Mouse (Mus musculus) stomach, embryonic 16.5 days (tissue): ENCODE results near the gene Pbrm1. TPM values are rescaled to one million over a fixed set of nuclear protein-coding genes. Genes with fewer than 3 reads are reported as not detected.

Experiments
- ATAC-seq: fragments of 200-750 bp; cut with Nextera tagmentation; 2 replicates; pipeline ENCODE4 v1.8.0; 2017; ENCODE audit warnings: moderate number of reproducible peaks, moderate TSS enrichment; ENCODE audit not compliant: insufficient read depth, low FRiP score
- H3K27ac ChIP-seq: fragments of 300-500 bp; sonication (generic); 2 replicates; pipeline ENCODE4 v1.5.1; 2014; ENCODE audit warnings: low read length
- H3K27me3 ChIP-seq: fragments of 300-500 bp; sonication (generic); 2 replicates; pipeline ENCODE4 v1.6.1; 2014; ENCODE audit warnings: low read length, control low read depth, mixed read lengths; ENCODE audit not compliant: control insufficient read depth, insufficient read depth
- H3K36me3 ChIP-seq: fragments of 300-500 bp; sonication (generic); 2 replicates; pipeline ENCODE4 v1.6.1; 2014; ENCODE audit warnings: low read length; ENCODE audit not compliant: control insufficient read depth, insufficient read depth
- H3K4me1 ChIP-seq: fragments of 300-500 bp; sonication (generic); 2 replicates; pipeline ENCODE4 v1.6.1; 2014; ENCODE audit warnings: low read length, control low read depth, mixed read lengths; ENCODE audit not compliant: control insufficient read depth, insufficient read depth
- H3K4me2 ChIP-seq: fragments of 300-500 bp; sonication (generic); 2 replicates; pipeline ENCODE4 v1.6.1; 2014; ENCODE audit warnings: low read depth, low read length, mixed read lengths
- H3K4me3 ChIP-seq: fragments of 300-500 bp; sonication (generic); replicated peaks from 2 replicates; pipeline ENCODE4 v1.5.1; 2014; ENCODE audit warnings: mild to moderate bottlenecking, low read length
- H3K9ac ChIP-seq: fragments of 300-500 bp; sonication (generic); 2 replicates; pipeline ENCODE4 v1.6.1; 2014; ENCODE audit warnings: low read length
- H3K9me3 ChIP-seq: fragments of 300-500 bp; sonication (generic); replicated peaks from 2 replicates; pipeline ENCODE4 v1.6.1; 2016; ENCODE audit warnings: low read length, control low read depth; ENCODE audit not compliant: control insufficient read depth
- WGBS: fragments of 180-500 bp; shearing (Covaris S2); extraction: QIAGEN DNeasy Blood & Tissue Kit; methylation state at CpG from one replicate; pipeline ENCODE4 v1.1.7; 2014; 5-methylcytosine and 5-hydroxymethylcytosine counted together
- polyA plus RNA-seq: library from polyadenylated mRNA; unstranded; fragments of >200 nt; fragmentation: Nextera tagmentation; extraction: Ambion mirVana; gene quantifications from 2 replicates; pipeline ENCODE4 v1.2.1, GENCODE M21; 2015

Pbrm1 gene
- polyA plus RNA-seq, 1 experiment from 2014 or later, result 99.2 TPM

DNA sequence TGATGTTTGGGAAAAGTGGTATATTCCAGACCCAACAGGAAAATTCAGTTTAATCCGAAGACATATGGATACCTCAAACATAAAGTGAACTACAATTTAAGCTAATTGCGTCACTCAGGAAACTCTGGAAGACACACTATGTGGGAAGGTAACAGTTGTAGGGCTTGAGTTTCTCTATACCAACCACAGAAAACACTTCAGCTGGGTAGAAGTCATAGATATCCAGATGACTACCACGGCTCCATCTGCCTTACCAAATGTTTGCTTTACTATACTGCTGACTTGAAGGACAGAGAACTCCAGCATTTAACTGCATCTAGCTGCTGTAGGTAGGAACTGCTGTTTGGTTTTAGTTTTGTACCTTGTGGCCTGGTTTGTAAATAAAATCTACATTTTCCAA, 7.3 kb upstream of the Pbrm1 start:
- Histone ChIP-seq H3K4me1 (no peaks in the 10 kb centered on the region), H3K36me3 (peaks cover 48% of the 10 kb centered on the region), H3K4me3 (no peak overlapping the region), H3K9me3 (no peaks in the 10 kb centered on the region), H3K27me3 (no peaks in the 10 kb centered on the region), H3K4me2 (no peak overlapping the region), H3K27ac (no peak overlapping the region), H3K9ac (no peak overlapping the region)
- WGBS, result 92% methylated on average over 3 of the region's 3 CpGs
- no peak for ATAC-seq

DNA sequence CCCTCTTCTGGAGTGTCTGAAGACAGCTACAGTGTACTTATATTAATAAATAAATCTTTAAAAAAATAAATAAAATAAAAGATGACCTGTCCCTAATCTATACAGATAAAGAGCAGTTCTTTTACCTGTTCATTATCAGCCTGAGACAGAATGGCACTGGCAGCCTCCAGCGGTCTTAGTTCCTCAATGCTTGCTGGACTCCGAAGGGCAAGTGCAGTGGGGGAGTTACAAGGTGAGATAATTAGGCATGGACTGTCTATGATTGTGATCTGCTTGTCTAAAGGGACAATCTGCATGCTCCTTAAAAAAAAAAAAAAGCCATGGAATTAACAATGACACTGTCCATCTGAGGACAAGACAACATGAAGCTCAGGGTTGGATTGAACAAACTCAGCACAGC, 5.0 kb upstream of the Pbrm1 start:
- no peak overlapping the region for H3K27ac ChIP-seq
- ATAC-seq, result no peak
- peaks cover 44% of the 10 kb centered on the region for H3K36me3 ChIP-seq
- no peak overlapping the region for H3K9ac ChIP-seq
- no peaks in the 10 kb centered on the region for H3K9me3 ChIP-seq
- H3K27me3 ChIP-seq, result no peaks in the 10 kb centered on the region
- no peak overlapping the region for H3K4me3 ChIP-seq
- peaks cover 11% of the 10 kb centered on the region; the same call in 1 of the 2 replicates for H3K4me1 ChIP-seq
- 99% methylated on average over 2 of the region's 2 CpGs for WGBS
- H3K4me2 ChIP-seq, result no peak overlapping the region

DNA sequence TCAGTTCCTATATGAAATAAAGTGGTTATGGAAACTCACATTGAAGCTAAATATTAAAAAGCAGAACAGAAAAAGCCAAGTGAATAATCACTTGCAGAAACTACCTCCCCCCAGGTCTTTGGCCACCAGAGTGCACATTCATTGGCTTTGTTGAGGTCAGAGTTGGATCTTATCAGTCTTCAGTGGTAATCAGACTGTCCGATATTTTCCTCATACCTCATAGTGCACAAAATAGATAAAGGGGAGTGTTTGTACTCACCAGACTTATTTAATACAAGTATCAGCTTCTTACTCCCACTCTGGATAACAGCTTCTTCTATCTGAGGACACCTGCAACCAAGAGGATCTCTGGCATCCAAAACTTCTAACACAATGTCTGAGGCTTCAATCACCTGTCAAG, 2.9 kb upstream of the Pbrm1 start:
- no peaks in the 10 kb centered on the region for H3K9me3 ChIP-seq
- H3K4me2 ChIP-seq, result no peak overlapping the region
- H3K9ac ChIP-seq, result no peak overlapping the region
- ATAC-seq, result no peak
- peaks cover 19% of the 10 kb centered on the region for H3K4me1 ChIP-seq
- 52% methylated on average over 1 of the region's 1 CpGs for WGBS
- no peaks in the 10 kb centered on the region for H3K27me3 ChIP-seq
- H3K27ac ChIP-seq, result no peak overlapping the region
- H3K36me3 ChIP-seq, result peaks cover 36% of the 10 kb centered on the region
- no peak overlapping the region for H3K4me3 ChIP-seq

DNA sequence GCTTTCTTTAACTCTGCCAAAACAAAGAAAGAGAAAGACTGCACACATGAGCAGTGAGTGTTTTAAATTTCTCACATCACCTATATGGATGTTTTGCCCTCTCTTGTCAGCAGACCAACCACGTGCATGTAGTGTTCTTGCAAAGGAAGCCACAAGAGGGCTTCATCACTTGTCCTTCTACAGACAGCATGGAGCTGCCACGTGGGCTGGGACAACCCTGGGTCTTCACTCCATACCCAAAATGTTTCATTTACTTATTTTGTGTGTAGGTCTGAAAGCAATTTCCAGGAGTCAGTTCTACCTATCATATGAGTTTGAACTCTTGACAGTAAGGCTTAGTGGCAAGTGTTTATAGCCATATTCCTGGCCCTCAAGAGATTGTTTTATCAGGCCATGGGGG, 1.1 kb upstream of the Pbrm1 start:
- peak overlapping the region; percentile 88 for H3K4me2 ChIP-seq
- no peaks in the 10 kb centered on the region for H3K27me3 ChIP-seq
- WGBS, result 0% methylated on average over 2 of the region's 2 CpGs
- H3K9ac ChIP-seq, result peak overlapping the region; percentile 95
- no peak for ATAC-seq
- peaks cover 19% of the 10 kb centered on the region for H3K4me1 ChIP-seq
- H3K4me3 ChIP-seq, result peak overlapping the region; percentile 95
- H3K27ac ChIP-seq, result no peak overlapping the region; the same call in 1 of the 2 replicates
- H3K9me3 ChIP-seq, result no peaks in the 10 kb centered on the region
- peaks cover 22% of the 10 kb centered on the region for H3K36me3 ChIP-seq

DNA sequence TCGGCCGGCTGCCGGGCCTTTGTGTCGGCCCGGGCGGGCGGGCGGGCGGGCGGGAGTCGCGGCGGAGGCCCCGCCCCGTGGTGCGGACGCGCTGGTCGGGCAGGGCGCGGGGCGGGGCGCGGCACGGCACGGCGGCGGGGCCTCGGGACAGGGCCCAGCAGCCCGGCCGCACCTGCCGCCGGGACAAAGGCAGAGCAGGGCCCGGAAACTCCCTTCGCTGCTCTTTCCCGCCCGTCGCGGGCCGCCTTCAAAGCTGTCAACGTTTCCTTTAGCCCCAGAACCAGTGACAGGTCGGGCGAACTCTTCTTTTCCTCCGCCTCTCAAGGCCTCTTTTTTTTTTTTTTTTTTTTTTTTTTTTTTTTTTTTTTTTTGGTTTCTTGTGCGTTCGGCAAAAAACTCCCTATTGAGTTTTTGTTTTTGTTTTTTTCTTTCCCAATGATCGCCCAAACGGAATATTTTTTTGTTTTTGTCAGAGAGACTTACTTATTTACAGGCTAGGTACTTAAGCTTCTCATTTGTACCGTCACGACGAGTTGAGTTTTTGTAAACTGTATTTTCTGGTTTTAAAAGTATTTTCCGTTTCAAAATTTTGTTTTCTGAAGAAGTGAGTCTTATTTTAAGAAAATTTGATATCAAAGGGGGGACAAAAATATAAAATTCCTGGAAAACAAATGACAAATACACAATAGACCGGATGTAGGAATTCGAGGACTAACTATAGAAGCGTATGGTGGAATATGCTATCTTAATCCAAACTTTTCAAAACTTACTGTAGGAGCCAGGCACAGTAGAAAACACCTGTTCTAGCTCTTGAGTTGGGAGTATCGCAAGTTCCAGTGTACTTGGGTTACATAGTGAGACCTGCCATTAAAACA, 630 bp downstream of the Pbrm1 start:
- Histone ChIP-seq H3K4me1 (peaks cover 19% of the 10 kb centered on the region), H3K36me3 (peaks cover 14% of the 10 kb centered on the region), H3K4me3 (peak overlapping the region; percentile 95), H3K27me3 (no peaks in the 10 kb centered on the region), H3K27ac (peak overlapping the region; percentile 98), H3K9me3 (no peaks in the 10 kb centered on the region), H3K9ac (peak overlapping the region; percentile 95), H3K4me2 (peak overlapping the region; percentile 66)
- 1% methylated on average over 34 of the region's 56 CpGs for WGBS
- ATAC-seq, result peak; percentile 96

DNA sequence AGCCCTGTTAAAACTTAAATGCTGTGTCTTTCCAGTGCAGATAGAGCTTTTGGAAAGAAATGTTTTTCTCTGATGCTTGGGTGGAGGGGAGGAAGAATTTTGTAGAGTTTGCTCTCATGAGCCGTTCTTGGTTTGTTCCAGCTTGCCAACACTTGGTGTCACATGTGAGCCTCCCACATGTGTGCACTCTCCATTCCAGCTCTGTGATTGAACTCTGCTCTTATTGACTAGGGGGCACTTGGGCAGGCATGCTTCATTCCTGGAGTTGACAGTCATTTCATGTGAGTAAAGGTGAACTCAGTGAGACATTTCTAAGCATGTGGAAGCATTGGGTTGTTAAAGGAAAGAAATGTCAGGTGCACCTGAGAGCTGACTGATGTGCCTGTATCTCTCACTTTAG, 3.6 kb downstream of the Pbrm1 start:
- Histone ChIP-seq H3K4me3 (no peak overlapping the region), H3K9me3 (no peaks in the 10 kb centered on the region), H3K4me2 (no peak overlapping the region), H3K4me1 (peaks cover 14% of the 10 kb centered on the region), H3K27me3 (no peaks in the 10 kb centered on the region), H3K9ac (no peak overlapping the region), H3K27ac (no peak overlapping the region), H3K36me3 (peaks cover 16% of the 10 kb centered on the region)
- WGBS, result 41% methylated on average over 1 of the region's 1 CpGs
- ATAC-seq, result no peak

DNA sequence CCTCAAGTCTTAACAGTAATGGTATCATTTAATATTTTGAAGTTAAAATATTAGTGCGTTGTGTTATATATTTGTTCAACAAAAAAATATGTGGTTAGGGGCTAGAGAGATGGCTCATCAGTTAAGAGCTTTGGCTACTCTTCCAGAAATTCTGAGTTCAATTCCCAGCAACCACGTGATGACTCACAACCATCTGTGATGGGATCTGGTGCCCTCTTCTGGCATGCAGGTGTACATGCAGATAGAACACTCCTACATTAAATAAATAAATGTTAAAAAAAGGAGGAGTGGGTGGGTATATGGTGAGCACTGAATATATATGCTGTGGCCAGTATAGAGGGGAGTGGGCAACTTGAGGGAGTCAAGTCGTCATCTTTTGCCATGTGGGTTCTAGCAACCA, 6.8 kb downstream of the Pbrm1 start:
- H3K4me3 ChIP-seq, result no peak overlapping the region
- H3K36me3 ChIP-seq, result peaks cover 19% of the 10 kb centered on the region
- no peak for ATAC-seq
- no peaks in the 10 kb centered on the region for H3K4me1 ChIP-seq
- WGBS, result 86% methylated on average over 3 of the region's 3 CpGs
- no peaks in the 10 kb centered on the region for H3K27me3 ChIP-seq
- no peak overlapping the region for H3K27ac ChIP-seq
- no peaks in the 10 kb centered on the region for H3K9me3 ChIP-seq
- no peak overlapping the region for H3K9ac ChIP-seq
- H3K4me2 ChIP-seq, result no peak overlapping the region

DNA sequence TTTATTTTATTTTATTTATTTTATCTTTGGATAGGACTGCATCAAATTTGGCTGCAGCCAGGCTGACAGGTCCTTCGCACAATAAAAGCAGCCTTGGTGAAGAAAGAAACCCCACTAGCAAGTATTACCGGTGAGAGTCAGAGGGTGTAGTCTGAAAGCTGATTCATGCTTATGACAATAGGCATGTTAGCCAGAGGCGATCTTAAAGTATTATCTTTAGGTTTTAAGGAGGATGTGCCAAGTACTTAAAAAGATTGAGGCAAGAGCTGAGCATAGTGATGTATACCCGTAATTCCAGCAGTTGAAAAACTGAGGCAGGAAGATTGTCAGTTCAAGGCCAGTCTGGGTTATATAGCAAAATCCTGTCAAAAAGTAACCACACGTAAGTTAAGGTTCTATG, 26.4 kb downstream of the Pbrm1 start:
- H3K9ac ChIP-seq, result no peak overlapping the region
- WGBS, result 91% methylated on average over 5 of the region's 5 CpGs
- H3K36me3 ChIP-seq, result peaks cover 22% of the 10 kb centered on the region; the same call in 1 of the 2 replicates
- H3K27me3 ChIP-seq, result no peaks in the 10 kb centered on the region
- no peak overlapping the region for H3K4me3 ChIP-seq
- H3K4me1 ChIP-seq, result no peaks in the 10 kb centered on the region
- H3K4me2 ChIP-seq, result no peak overlapping the region
- no peak for ATAC-seq
- no peaks in the 10 kb centered on the region for H3K9me3 ChIP-seq
- no peak overlapping the region for H3K27ac ChIP-seq

DNA sequence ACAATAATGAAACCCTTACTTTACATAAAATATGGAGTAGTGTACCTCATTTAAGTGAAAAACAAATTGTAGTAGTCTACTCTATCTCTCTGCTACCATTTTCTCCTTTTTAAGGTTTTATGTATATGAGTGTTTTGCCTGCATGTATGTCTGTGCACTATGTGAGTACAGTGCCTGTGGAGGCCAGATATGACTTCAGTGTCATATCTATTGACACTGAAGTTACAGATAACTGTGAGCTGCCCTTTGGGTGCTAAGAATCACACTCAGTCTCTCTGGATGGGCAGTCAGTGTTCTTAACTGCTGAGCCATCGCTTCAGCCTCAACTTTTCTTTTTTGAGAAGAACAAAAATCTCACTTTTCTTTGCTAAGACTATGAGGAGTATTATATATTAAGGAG, 26.9 kb downstream of the Pbrm1 start:
- peaks cover 24% of the 10 kb centered on the region; the same call in 1 of the 2 replicates for H3K36me3 ChIP-seq
- no peak for ATAC-seq
- WGBS, result 94% methylated on average over 1 of the region's 1 CpGs

More for the DNA sequence above, 26.9 kb downstream of the Pbrm1 start:
- Histone ChIP-seq H3K4me2 (no peak overlapping the region), H3K4me3 (no peak overlapping the region), H3K9me3 (no peaks in the 10 kb centered on the region), H3K9ac (no peak overlapping the region), H3K27ac (no peak overlapping the region), H3K27me3 (no peaks in the 10 kb centered on the region), H3K4me1 (no peaks in the 10 kb centered on the region)
